ENCODE assay signal across 15 mouse cellular contexts in the genomic region with DNA sequence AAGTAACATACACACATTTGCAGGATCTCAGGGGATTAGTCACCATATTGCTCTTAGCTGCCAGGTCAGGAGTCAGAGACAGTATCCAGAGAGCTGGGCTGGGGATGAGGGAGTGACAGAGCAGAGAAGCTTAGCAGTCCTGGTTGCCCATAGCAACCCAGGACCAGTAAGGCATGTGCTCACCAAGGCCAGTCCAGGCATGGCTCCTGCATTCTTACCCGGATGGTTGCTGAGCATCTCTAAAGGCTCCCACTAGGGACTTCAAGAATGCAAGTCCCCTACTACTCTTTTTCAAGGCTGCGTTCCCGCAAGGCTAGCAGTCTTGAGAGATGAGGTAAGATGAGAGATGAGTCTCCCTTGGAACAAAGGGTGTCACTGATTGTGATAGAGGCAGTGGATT. TPM values are rescaled to one million over a fixed set of nuclear protein-coding genes. Genes with fewer than 3 reads are reported as not detected.
A peak's percentile ranks its signal among the peaks of the same experiment; 100 is the strongest.
DNase-seq lines count a peak whose midpoint lies in the region; ATAC-seq and TF ChIP-seq lines count a peak whose summit lies in the region.
"Had no signal": no experiment of that assay in that cellular context is flagged by ENCODE, and none has a peak within 500 bp of the region (broad histone marks: within the 10 kb centered on the region; RNA-seq: fewer than 3 reads in every experiment).

No protein-coding gene starts in this region.

- no peak for TF ChIP-seq CTCF in thymus, adult 2 months (IDR thresholded peaks at IDR 0.05; ENCODE audit: borderline replicate concordance, control insufficient read depth, extremely low read depth, insufficient read depth, low read length, poor library complexity)

- intact Hi-C loops in left cerebral cortex, postnatal 4 days (cut with DNase I) = no loop called here
- intact Hi-C loops in left cerebral cortex, postnatal 25 days (cut with DNase I) = no loop called here

- no peak overlapping the region for H3K9ac ChIP-seq in forebrain, embryonic 14.5 days (ENCODE audit: low read length)
- H3K9ac ChIP-seq: liver, embryonic 14.5 days had no signal

- H3K27me3 ChIP-seq in forebrain, embryonic 14.5 days (replicated peaks; ENCODE audit: control insufficient read depth, insufficient read depth, low read length) = no peaks in the 10 kb centered on the region
- H3K27me3 ChIP-seq in thymus, adult 2 months (ENCODE audit: control insufficient read depth, insufficient read depth, low read length) = no peaks in the 10 kb centered on the region

- no peak overlapping the region for H3K4me2 ChIP-seq in forebrain, embryonic 14.5 days (ENCODE audit: low read length)

- no peaks in the 10 kb centered on the region for H3K4me1 ChIP-seq in forebrain, embryonic 14.5 days (ENCODE audit: control insufficient read depth, insufficient read depth, low read length)
- H3K4me1 ChIP-seq in thymus, adult 2 months (replicated peaks; ENCODE audit: control insufficient read depth, insufficient read depth, low read length) = no peaks in the 10 kb centered on the region

- no peaks in the 10 kb centered on the region for H3K9me3 ChIP-seq in forebrain, embryonic 14.5 days (replicated peaks; ENCODE audit: control insufficient read depth, low read length)

- peak; percentile 10 for DNase-seq in left cerebral cortex, postnatal 4 days
- DNase-seq in left cerebral cortex, postnatal 25 days (ENCODE audit: low spot score in 2 of 2) = no peak
- no peak for DNase-seq in forebrain, embryonic 14.5 days (ENCODE audit: low spot score)
- DNase-seq in mesoderm, embryonic 11.5 days (ENCODE audit: low read depth, low spot score) = peak; percentile 65
- no peak for DNase-seq in spleen, adult 18-20 months
- DNase-seq in ovary, postnatal 10 days (ENCODE audit: low spot score) = no peak
- no peak for DNase-seq in thymus, adult 2 months
- DNase-seq: B cell, adult 2 months; cerebellum, adult 9-11 months; gastrocnemius, postnatal 25 days; kidney, adult 2 months; right cerebral cortex, postnatal 25 days had no signal

- WGBS in forebrain, embryonic 14.5 days = 38% methylated on average over 3 of the region's 3 CpGs
- WGBS in thymus, adult 2 months = 84% methylated on average over 3 of the region's 3 CpGs

- peak; percentile 42; the same call in 1 of the 2 replicates for ATAC-seq in forebrain, embryonic 14.5 days
- no peak for ATAC-seq in megakaryocyte-erythroid progenitor cell, adult 5-6 weeks (replicated peaks; ENCODE audit: low FRiP score, low TSS enrichment, poor library complexity, severe bottlenecking)

- no peak for TF ChIP-seq POLR2A in thymus, adult 2 months (IDR thresholded peaks at IDR 0.05; ENCODE audit: control insufficient read depth, extremely low read depth, insufficient read depth, low read length, poor library complexity)

- no peak overlapping the region for H3K4me3 ChIP-seq in forebrain, embryonic 14.5 days (ENCODE audit: low read depth, low read length)
- no peak overlapping the region for H3K4me3 ChIP-seq in thymus, adult 2 months (ENCODE audit: control insufficient read depth, insufficient read depth, low read length)

- no peaks in the 10 kb centered on the region for H3K36me3 ChIP-seq in forebrain, embryonic 14.5 days (ENCODE audit: control insufficient read depth, insufficient read depth, low read length)
- H3K36me3 ChIP-seq in thymus, adult 2 months (ENCODE audit: control insufficient read depth, insufficient read depth, low read length) = no peaks in the 10 kb centered on the region

- H3K27ac ChIP-seq in forebrain, embryonic 14.5 days (ENCODE audit: low read depth, low read length) = no peak overlapping the region
- H3K27ac ChIP-seq in thymus, adult 2 months (ENCODE audit: control insufficient read depth, insufficient read depth, low read length) = no peak overlapping the region
- H3K27ac ChIP-seq: liver, embryonic 14.5 days; macrophage had no signal

RNA-seq across cellular contexts. Expression of a gene that starts 31.9 kb away (rescaled TPM):
- 10 to 100 TPM; 80.9 to 86.5 TPM for total RNA-seq in left cerebral cortex, postnatal 4 days (2021)
- 10 to 100 TPM; 86.3 to 89.3 TPM for total RNA-seq in left cerebral cortex, postnatal 25 days (2021)
- polyA plus RNA-seq in forebrain, embryonic 14.5 days (2014; fragmentation: Nextera tagmentation; extraction: Ambion mirVana) = 175 and 186 TPM in 2 replicates
- 12.3 and 12.6 TPM in 2 replicates for polyA plus RNA-seq in thymus, adult 2 months (2012; rRNA removed)
- total RNA-seq in megakaryocyte-erythroid progenitor cell, adult 5-6 weeks (2014; fragmentation: Nextera tagmentation) = 161 and 192 TPM in 2 replicates
- 286 and 287 TPM in 2 replicates for total RNA-seq in megakaryocyte-erythroid progenitor cell, adult 5-6 weeks (2017)

RNA-seq across cellular contexts. Expression of a gene that starts 32.0 kb away (rescaled TPM):
- total RNA-seq in left cerebral cortex, postnatal 4 days (2021) = 1 to 10 TPM; 1.2 to 1.8 TPM
- total RNA-seq in left cerebral cortex, postnatal 25 days (2021) = 1 to 10 TPM; 1.5 to 1.9 TPM
- 0.36 and 0.38 TPM in 2 replicates for polyA plus RNA-seq in forebrain, embryonic 14.5 days (2014; fragmentation: Nextera tagmentation; extraction: Ambion mirVana)
- 0.22 and 0.26 TPM in 2 replicates for polyA plus RNA-seq in thymus, adult 2 months (2012; rRNA removed)
- total RNA-seq in megakaryocyte-erythroid progenitor cell, adult 5-6 weeks (2014; fragmentation: Nextera tagmentation) = not detected in 2 replicates
- not detected in 2 replicates for total RNA-seq in megakaryocyte-erythroid progenitor cell, adult 5-6 weeks (2017)
- total RNA-seq: gastrocnemius, postnatal 25 days had no signal
- polyA plus RNA-seq: macrophage had no signal

Comparison
In these comparisons a context has a peak if more than half of its experiments do, and no peak if none do; other contexts are left out.
1. DNase-seq: peak in left cerebral cortex, postnatal 4 days (single experiment) and mesoderm, embryonic 11.5 days (single experiment); none in left cerebral cortex, postnatal 25 days (0 of 2), forebrain, embryonic 14.5 days (single experiment), spleen, adult 18-20 months (0 of 2), ovary, postnatal 10 days (single experiment) and thymus, adult 2 months (single experiment).